In the genomic region with DNA sequence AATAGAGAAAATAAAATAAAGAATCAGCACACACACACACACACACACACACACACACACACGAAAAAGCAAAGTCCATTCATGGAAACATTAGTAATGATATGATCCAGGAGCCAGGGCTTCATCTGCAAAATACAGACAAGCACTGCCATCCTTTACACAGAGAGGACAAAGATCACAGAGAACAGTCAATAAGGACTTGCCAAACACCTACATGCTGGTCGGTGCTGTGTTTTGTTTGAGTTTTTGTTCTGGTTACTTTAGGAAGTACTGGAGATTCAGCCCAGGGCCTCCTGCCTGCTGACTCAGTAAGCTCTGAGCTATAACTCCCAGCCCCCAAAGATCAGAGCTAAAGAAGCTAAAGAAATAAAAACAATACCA, we compare ENCODE assay signal across 12 mouse cellular contexts.
"Had no signal": no experiment of that assay in that cellular context is flagged by ENCODE, and none has a peak within 500 bp of the region (broad histone marks: within the 10 kb centered on the region; RNA-seq: fewer than 3 reads in every experiment).

No protein-coding gene starts in this region.

- ATAC-seq: midbrain, embryonic 16.5 days had no signal

- DNase-seq: kidney, adult 18-20 months; kidney, postnatal 10 days; kidney, postnatal 4 days; right cerebral cortex, adult 18-20 months; spleen, adult 18-20 months; thymus, postnatal 14 days had no signal

- H3K36me3 ChIP-seq: limb, embryonic 10.5 days; midbrain, embryonic 12.5 days; neural tube, embryonic 15.5 days had no signal

- H3K27ac ChIP-seq: hindbrain, embryonic 15.5 days; limb, embryonic 10.5 days; midbrain, embryonic 12.5 days; neural tube, embryonic 15.5 days had no signal

- H3K9ac ChIP-seq: hindbrain, embryonic 15.5 days; midbrain, embryonic 12.5 days; neural tube, embryonic 15.5 days had no signal

- H3K4me1 ChIP-seq: hindbrain, embryonic 15.5 days; limb, embryonic 10.5 days; midbrain, embryonic 12.5 days; neural tube, embryonic 15.5 days had no signal

- H3K4me3 ChIP-seq: hindbrain, embryonic 15.5 days; left cerebral cortex, adult 2 months; limb, embryonic 10.5 days; midbrain, embryonic 12.5 days; neural tube, embryonic 15.5 days had no signal

- H3K27me3 ChIP-seq: hindbrain, embryonic 15.5 days; midbrain, embryonic 12.5 days; neural tube, embryonic 15.5 days had no signal

- H3K4me2 ChIP-seq: hindbrain, embryonic 15.5 days; midbrain, embryonic 12.5 days; neural tube, embryonic 15.5 days had no signal

- H3K9me3 ChIP-seq: hindbrain, embryonic 15.5 days; limb, embryonic 10.5 days; midbrain, embryonic 12.5 days; neural tube, embryonic 15.5 days had no signal
